Mouse (Mus musculus) kidney, adult 2 months (tissue): ENCODE data around the gene Lsp1.

ENCODE experiments used
- CTCF ChIP-seq: fragments of 200-500 bp; conservative IDR thresholded peaks from 2 replicates; pipeline ENCODE4 v1.5.1; 2011; ENCODE audit warnings: low read depth, mild to moderate bottlenecking, control low read depth, low read length, moderate library complexity, mixed read lengths; ENCODE audit not compliant: insufficient read depth, insufficient read length
- POLR2A ChIP-seq: fragments of 200-500 bp; IDR thresholded peaks from one replicate; pipeline ENCODE4 v1.6.1; 2011; ENCODE audit warnings: low read depth, low read length, control low read depth

DNA sequence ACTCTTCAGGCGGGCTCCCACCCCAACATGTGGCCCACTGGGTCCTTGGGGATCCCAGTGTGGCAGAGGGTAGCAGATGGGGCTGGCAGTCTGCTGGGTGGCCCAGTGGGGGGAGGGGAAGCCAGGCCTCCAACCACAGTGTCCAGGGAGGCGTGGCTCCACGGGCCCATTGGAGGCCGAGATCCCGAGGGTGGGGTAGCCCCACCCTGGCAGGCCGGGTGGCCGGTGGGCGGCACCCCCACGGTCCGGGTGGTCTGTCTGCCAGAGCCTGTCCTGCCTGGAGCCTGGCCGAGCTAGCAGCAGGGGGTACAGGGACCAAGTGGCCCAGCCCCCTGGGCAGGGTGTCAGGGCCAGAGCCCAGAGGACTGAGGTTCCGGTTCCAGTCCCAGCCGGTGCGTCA is 14.2 kb downstream of the Lsp1 start:
- no peak for TF ChIP-seq CTCF
- TF ChIP-seq POLR2A = no peak
